Mouse (Mus musculus): ENCODE measurements around the gene Mov10. TPM values are rescaled to one million over a fixed set of nuclear protein-coding genes. Genes with fewer than 3 reads are reported as not detected.

Gene Mov10
- total RNA-seq, 2 experiments from 2014 or later: 2.4 to 13.9 TPM

Other genes with a start within 250 kb of the Mov10 start
- 36.4 and 42.5 TPM in 2 replicates for gene Slc16a1, start 179.9 kb downstream of the Mov10 start, total RNA-seq (2014; fragmentation: Nextera tagmentation)
- gene Slc16a1, start 179.9 kb downstream of the Mov10 start, total RNA-seq (2017): 85.3 and 88.6 TPM in 2 replicates
- not detected in 2 replicates for gene Ppm1j, start 37.5 kb downstream of the Mov10 start, total RNA-seq (2014; fragmentation: Nextera tagmentation)
- not detected in 2 replicates for gene Ppm1j, start 37.5 kb downstream of the Mov10 start, total RNA-seq (2017)
- gene Fam19a3, start 36.7 kb downstream of the Mov10 start, total RNA-seq (2014; fragmentation: Nextera tagmentation): not detected in 2 replicates
- gene Fam19a3, start 36.7 kb downstream of the Mov10 start, total RNA-seq (2017): not detected in 2 replicates
- not detected in 2 replicates for gene Rhoc, start 30.2 kb downstream of the Mov10 start, total RNA-seq (2014; fragmentation: Nextera tagmentation)
- not detected in 2 replicates for gene Rhoc, start 30.2 kb downstream of the Mov10 start, total RNA-seq (2017)
- gene St7l, start 45.4 kb upstream of the Mov10 start, total RNA-seq (2014; fragmentation: Nextera tagmentation): 19.7 and 27.5 TPM in 2 replicates
- gene St7l, start 45.4 kb upstream of the Mov10 start, total RNA-seq (2017): 18.4 and 30.3 TPM in 2 replicates
- 194 and 247 TPM in 2 replicates for gene Capza1, start 45.9 kb upstream of the Mov10 start, total RNA-seq (2014; fragmentation: Nextera tagmentation)
- gene Capza1, start 45.9 kb upstream of the Mov10 start, total RNA-seq (2017): 262 and 322 TPM in 2 replicates
- gene Wnt2b, start 143.4 kb upstream of the Mov10 start, total RNA-seq (2014; fragmentation: Nextera tagmentation): not detected in 2 replicates
- not detected in 2 replicates for gene Wnt2b, start 143.4 kb upstream of the Mov10 start, total RNA-seq (2017)
- gene Cttnbp2nl, start 234.6 kb upstream of the Mov10 start, total RNA-seq (2014; fragmentation: Nextera tagmentation): 1.8 TPM in 1 of 2 replicates, not detected in the other
- gene Cttnbp2nl, start 234.6 kb upstream of the Mov10 start, total RNA-seq (2017): 0.78 TPM in 1 of 2 replicates, not detected in the other
- not detected in 2 replicates for gene 4930564D02Rik, start 248.3 kb upstream of the Mov10 start, total RNA-seq (2014; fragmentation: Nextera tagmentation)
- not detected in 2 replicates for gene 4930564D02Rik, start 248.3 kb upstream of the Mov10 start, total RNA-seq (2017)